Mouse (Mus musculus) adrenal gland, adult 2 months (tissue): ENCODE data around the gene Scarb2. TPM values are rescaled to one million over a fixed set of nuclear protein-coding genes. Genes with fewer than 3 reads are reported as not detected.

Source experiments
- microRNA-seq, 2 experiments: library from miRNA; unstranded; fragments of <30 nt; microRNA quantifications; one replicate each; pipeline ENCODE4 v1.2.0; 2021
- polyA plus RNA-seq: library from polyadenylated mRNA; depleted of rRNA; stranded (reverse); fragments of >200 nt; gene quantifications from 2 replicates; pipeline ENCODE4 v1.2.3, GENCODE M21; 2012; rRNA removed
- total RNA-seq, 2 experiments: library from RNA; stranded (reverse); gene quantifications; 2 replicates each; pipeline ENCODE4 v1.2.3; 2021

Gene Scarb2
- total and polyA plus RNA-seq, 3 experiments, result 18.1 to 79.0 (median 58.7) TPM

Small RNA genes lying within 50 kb of the gene (microRNA-seq; reads per million reads assigned to microRNA genes)
- 0 reads per million in 2 experiments for gene Mir6415

Other genes with a start within 250 kb of the Scarb2 start
- 10 to 100 TPM; 20.1 to 29.4 TPM for gene Naaa, start 228.7 kb downstream of the Scarb2 start, total RNA-seq
- 33.6 and 42.7 TPM in 2 replicates for gene Naaa, start 228.7 kb downstream of the Scarb2 start, polyA plus RNA-seq
- 10 to 100 TPM; 25.0 to 39.1 TPM for gene Sdad1, start 196.4 kb downstream of the Scarb2 start, total RNA-seq
- gene Sdad1, start 196.4 kb downstream of the Scarb2 start, polyA plus RNA-seq, result 11.2 and 13.2 TPM in 2 replicates
- gene Cxcl9, start 178.8 kb downstream of the Scarb2 start, total RNA-seq, result 1 to 10 TPM; 2.5 to 2.6 TPM
- gene Cxcl9, start 178.8 kb downstream of the Scarb2 start, polyA plus RNA-seq, result 3.7 and 7.2 TPM in 2 replicates
- gene Art3, start 175.0 kb downstream of the Scarb2 start, total RNA-seq, result 10 to 100 TPM; 39.2 to 58.2 TPM
- gene Art3, start 175.0 kb downstream of the Scarb2 start, polyA plus RNA-seq, result 2.6 and 3.1 TPM in 2 replicates
- gene Cxcl10, start 157.9 kb downstream of the Scarb2 start, total RNA-seq, result under 1 TPM; 0.43 to 0.73 TPM
- gene Cxcl10, start 157.9 kb downstream of the Scarb2 start, polyA plus RNA-seq, result 1.7 and 3.6 TPM in 2 replicates
- 10 to 100 TPM; 27.3 to 29.3 TPM for gene Nup54, start 71.6 kb downstream of the Scarb2 start, total RNA-seq
- 4.5 and 7.0 TPM in 2 replicates for gene Nup54, start 71.6 kb downstream of the Scarb2 start, polyA plus RNA-seq
- gene Fam47e, start 48.2 kb upstream of the Scarb2 start, total RNA-seq, result not detected
- not detected in 2 replicates for gene Fam47e, start 48.2 kb upstream of the Scarb2 start, polyA plus RNA-seq
- gene Stbd1, start 96.2 kb upstream of the Scarb2 start, total RNA-seq, result 1 to 10 TPM; 5.0 to 5.6 TPM
- 2.4 TPM in 2 replicates for gene Stbd1, start 96.2 kb upstream of the Scarb2 start, polyA plus RNA-seq
- under 1 TPM; 0.26 to 0.31 TPM for gene Ccdc158, start 168.4 kb upstream of the Scarb2 start, total RNA-seq
- gene Ccdc158, start 168.4 kb upstream of the Scarb2 start, polyA plus RNA-seq, result 0.04 and 0.11 TPM in 2 replicates
- 1 to 10 TPM; 6.4 to 7.8 TPM for gene Shroom3, start 176.6 kb upstream of the Scarb2 start, total RNA-seq
- gene Shroom3, start 176.6 kb upstream of the Scarb2 start, polyA plus RNA-seq, result 3.8 and 5.1 TPM in 2 replicates